Mouse (Mus musculus): ENCODE data around the gene Npcd. TPM values are rescaled to one million over a fixed set of nuclear protein-coding genes. Genes with fewer than 3 reads are reported as not detected.

The Npcd gene
- polyA plus RNA-seq, 1 experiment from 2014 or later, result not detected

Other genes with a start within 250 kb of the Npcd start
- 2.0 and 2.1 TPM in 2 replicates for gene Dmc1, start 229.1 kb downstream of the Npcd start, polyA plus RNA-seq (2016; fragmentation: Nextera tagmentation; extraction: Ambion mirVana)
- 2.1 and 2.5 TPM in 2 replicates for gene Fam227a, start 175.3 kb downstream of the Npcd start, polyA plus RNA-seq (2016; fragmentation: Nextera tagmentation; extraction: Ambion mirVana)
- gene Cby1, start 175.0 kb downstream of the Npcd start, polyA plus RNA-seq (2016; fragmentation: Nextera tagmentation; extraction: Ambion mirVana), result 49.9 and 57.6 TPM in 2 replicates
- gene Tomm22, start 163.4 kb downstream of the Npcd start, polyA plus RNA-seq (2016; fragmentation: Nextera tagmentation; extraction: Ambion mirVana), result 217 and 238 TPM in 2 replicates
- gene Josd1, start 146.3 kb downstream of the Npcd start, polyA plus RNA-seq (2016; fragmentation: Nextera tagmentation; extraction: Ambion mirVana), result 33.0 and 36.1 TPM in 2 replicates
- gene Gtpbp1, start 143.4 kb downstream of the Npcd start, polyA plus RNA-seq (2016; fragmentation: Nextera tagmentation; extraction: Ambion mirVana), result 42.6 and 47.2 TPM in 2 replicates
- 6.1 and 6.6 TPM in 2 replicates for gene Sun2, start 91.7 kb downstream of the Npcd start, polyA plus RNA-seq (2016; fragmentation: Nextera tagmentation; extraction: Ambion mirVana)
- 71.0 and 71.2 TPM in 2 replicates for gene Dnal4, start 56.4 kb downstream of the Npcd start, polyA plus RNA-seq (2016; fragmentation: Nextera tagmentation; extraction: Ambion mirVana)
- gene Nptxr, start 29.5 kb downstream of the Npcd start, polyA plus RNA-seq (2016; fragmentation: Nextera tagmentation; extraction: Ambion mirVana), result 2.0 and 2.3 TPM in 2 replicates
- gene Cbx6, start 451 bp upstream of the Npcd start, polyA plus RNA-seq (2016; fragmentation: Nextera tagmentation; extraction: Ambion mirVana), result 27.9 and 28.2 TPM in 2 replicates
- gene Apobec3, start 57.4 kb upstream of the Npcd start, polyA plus RNA-seq (2016; fragmentation: Nextera tagmentation; extraction: Ambion mirVana), result 11.0 and 11.8 TPM in 2 replicates
- 2.0 and 2.5 TPM in 2 replicates for gene Cbx7, start 136.9 kb upstream of the Npcd start, polyA plus RNA-seq (2016; fragmentation: Nextera tagmentation; extraction: Ambion mirVana)
- gene Pdgfb, start 180.7 kb upstream of the Npcd start, polyA plus RNA-seq (2016; fragmentation: Nextera tagmentation; extraction: Ambion mirVana), result 2.5 and 2.8 TPM in 2 replicates